Mouse (Mus musculus) right cerebral cortex, postnatal 4 days (tissue): ENCODE results near the gene Prepl.

Experiments
- DNase-seq: peaks from one replicate; pipeline ENCODE4 v3.0.0-alpha.2; 2022

The Prepl gene

DNA sequence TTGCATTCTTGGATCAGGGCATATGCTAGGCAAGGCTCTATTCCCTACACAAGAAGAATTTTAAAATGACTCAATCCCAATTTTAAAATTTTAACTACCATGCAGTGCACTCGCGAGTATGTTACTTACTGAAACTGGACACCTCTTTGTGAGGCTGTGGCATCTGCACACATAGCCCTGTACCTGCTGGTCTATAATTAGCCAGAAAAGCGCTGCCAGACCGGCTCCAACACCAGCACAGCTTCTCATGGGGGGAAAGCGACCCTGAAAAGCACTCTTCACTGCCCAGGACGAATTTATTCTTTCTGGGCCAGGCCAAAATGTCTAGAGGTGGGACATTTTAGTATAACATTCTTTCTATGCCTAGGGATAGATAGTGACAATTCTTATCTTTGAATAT is 19.4 kb downstream of the Prepl start:
- no peak for DNase-seq

DNA sequence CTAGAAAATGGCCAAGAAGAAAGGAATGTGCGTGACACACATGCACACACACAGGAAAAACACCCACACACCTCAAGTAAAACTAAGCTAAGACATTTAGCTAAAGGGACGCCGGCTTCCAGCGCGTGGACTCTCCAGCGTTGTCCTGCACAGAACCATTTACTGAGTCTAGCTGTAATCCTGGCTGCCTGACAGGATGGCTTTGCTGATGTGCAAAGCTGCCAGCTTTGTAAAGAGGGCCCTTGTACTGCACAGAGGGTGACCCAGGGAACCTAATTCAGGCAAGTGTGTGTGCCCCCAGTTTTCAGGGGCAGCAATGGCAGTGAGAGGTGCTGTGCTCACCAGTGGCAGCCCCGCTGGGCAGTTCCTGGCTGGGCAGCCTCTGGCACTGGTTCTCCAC is 22.7 kb downstream of the Prepl start:
- DNase-seq = no peak

DNA sequence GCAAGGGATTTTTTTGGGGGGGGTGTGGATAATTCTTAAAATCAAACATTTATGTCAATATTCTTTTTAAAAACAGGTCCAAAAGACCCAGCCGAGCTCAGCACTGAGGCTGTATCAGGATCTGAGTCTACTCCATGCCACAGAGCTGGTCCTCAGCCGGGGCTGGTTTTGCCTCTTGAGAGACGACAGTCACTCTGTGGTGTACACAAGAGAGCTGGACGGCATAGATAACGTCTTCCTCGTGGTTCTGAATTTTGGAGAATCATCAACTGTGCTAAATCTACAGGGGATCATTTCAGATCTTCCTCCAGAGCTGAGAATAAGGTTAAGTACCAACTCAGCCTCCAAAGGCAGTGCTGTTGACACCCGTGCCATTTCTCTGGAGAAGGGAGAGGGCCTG is 26.5 kb downstream of the Prepl start:
- DNase-seq = no peak

DNA sequence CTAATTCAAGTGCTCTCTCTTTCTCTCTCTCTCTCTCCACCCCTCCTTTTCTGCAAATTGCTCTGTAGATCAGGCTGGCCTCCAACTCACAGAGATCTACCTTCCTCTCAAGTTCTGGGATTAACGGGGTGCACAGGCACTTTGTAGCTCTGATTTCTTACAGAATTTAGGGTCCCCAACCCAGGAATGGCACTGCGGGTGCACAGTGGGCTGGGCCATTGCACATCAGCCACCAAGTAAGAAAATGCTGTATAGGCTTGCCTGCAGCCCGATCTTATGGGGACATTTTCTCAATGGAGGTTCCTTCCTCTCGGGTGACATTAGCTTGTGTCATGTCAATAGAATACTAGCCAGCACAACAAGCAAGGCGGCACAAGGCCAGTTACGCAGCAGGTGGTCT is 30.9 kb downstream of the Prepl start:
- DNase-seq = no peak

DNA sequence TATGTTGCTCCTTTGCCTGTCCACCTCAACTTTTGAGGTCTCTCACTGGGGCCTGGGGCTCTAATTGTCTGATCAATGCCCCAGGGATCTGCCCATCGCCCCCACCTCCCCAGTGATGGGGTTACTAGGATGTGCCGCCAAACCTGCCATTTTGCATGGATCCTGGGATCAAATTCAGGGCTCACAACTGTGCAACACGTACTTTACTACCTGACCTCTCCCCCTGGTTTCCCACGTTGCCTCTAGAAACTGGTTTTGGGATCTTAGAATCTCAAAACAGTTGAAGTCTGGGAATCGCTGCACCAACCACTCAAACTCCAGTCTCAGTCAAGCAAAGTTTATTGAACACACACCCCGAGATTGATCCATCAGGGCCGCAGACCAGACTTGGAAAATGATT is 31.8 kb downstream of the Prepl start:
- DNase-seq = no peak

DNA sequence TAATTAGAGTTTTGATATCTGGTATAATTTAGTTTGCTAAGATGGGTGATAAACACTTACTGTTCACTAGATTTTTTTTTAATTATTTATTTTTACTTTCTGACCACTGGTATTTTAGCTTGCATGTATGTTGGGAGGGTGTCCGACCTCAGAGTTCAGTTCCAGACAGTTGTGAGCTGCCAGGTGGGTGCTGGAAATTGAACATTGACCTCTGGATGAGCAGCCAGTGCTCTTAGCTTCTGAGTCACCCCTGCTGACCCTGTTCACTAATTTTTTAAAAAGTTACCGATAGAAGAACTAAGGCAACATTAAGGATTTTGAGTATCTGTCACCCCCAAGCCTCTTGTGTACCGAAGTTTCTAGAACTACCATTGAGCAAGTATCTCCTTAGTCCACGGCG is 41.7 kb downstream of the Prepl start:
- DNase-seq = no peak

DNA sequence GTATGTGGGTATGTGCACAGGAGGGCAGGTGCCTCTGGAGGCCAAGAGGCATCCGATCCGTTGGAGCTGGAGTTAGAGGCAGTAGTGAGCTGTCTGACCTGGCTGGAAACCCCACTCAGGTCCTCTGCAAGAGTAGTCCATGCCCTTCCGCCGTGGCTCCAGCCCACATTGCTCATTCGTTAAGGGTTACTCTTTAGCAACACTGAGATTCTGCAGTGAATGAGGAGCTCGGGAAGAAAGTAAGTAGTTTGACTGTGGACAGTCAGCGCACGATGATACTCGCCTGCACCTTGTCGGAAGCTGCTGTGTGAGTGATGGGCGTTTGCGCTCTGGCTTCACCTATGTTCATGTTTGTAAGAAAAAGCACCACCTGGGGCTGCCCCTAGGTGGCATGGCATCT is 44.9 kb downstream of the Prepl start:
- no peak for DNase-seq

DNA sequence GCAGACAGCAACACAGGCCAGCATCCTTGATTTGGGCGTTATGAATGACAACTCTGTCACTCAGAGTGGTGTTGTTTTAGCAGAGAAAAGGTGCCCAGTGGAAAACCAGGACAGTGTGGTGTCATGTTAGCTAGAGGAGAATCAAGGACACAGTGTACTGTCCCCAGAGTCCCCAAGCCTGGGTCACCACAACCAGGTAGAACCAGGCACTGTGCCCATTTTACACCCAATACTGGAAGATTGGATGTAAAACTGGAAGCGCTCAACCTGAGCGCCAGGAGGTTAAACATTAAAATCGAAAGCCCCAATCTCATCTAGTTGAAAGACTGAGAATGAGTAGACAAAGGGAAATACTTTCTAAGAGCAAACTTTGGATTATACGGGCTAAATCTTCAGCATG is 45.6 kb downstream of the Prepl start:
- no peak for DNase-seq

DNA sequence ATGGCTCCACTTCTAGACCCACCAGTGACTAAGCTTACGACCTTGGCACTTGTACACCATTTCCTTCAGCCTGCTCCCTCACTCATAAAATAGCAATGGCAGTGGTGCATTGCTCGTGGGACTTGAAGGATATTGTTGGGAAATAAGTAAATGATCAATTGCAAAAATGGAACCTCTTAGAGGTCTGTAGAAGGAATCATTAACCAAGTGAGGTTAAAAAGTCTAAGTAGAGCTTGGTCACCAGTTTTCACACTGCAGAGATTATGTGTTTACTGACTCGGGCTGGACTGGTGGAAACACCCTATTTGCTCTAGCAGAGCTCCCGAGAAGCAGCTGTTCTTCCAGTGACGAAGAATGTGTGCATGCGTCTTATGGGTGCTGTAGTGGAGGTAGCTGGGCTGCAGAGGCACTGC is 46.6 kb downstream of the Prepl start:
- DNase-seq = no peak

DNA sequence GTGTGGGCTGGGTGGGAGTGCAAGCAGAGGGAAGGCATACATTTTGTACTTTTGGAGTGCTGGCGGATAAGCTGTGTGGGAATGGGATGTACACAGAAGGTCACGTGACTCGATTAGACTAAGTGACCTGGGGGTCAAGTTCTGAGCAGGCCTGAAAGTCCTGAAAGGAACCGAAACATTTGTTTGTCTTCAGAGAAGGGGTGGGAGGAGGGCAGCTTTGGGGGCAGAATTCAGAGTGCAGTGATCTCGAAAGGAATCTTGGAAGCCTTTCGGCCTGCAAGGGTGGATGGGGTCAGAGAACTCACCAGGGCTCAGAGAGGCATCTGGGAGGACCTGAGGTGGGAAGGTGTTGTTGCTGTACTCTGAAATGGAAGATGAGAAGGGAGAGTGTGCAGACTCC is 47.6 kb downstream of the Prepl start:
- DNase-seq = no peak

DNA sequence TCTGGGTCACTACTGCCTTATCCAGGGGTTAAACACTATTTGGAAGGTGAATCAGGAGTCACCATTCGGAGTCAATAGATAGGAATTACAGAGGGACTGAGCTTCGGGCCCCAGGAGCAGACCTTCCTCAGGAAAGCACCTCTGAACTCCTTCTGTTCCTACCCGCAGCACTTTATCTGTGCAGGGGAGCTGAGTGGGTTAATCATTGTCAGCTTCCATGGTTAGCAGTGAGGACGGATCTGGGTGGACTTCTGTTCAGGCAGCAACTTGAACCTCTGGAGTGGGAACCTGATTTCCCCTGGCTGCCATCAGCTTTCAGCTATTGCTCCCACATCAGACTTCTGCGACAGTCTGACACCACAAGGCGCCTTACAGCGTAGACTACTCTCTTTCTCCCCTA is 49.1 kb downstream of the Prepl start:
- DNase-seq = no peak

DNA sequence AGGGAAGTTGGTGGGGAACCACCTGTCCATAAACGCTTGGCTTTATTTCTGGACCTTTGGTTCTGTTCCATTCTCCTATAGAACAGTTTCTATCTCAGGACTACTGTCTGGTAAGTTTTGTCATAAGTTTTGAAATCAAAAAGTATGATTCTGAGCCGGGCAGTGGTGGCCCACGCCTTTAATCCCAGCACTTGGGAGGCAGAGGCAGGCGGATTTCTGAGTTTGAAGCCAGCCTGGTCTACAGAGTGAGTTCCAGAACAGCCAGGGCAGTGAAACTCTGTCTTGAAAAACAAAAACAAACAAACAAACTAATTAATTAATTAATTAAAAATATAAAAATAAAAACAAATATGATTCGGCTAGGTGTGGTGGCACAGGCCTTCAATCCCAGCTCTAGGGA is 51.3 kb downstream of the Prepl start:
- DNase-seq = no peak

DNA sequence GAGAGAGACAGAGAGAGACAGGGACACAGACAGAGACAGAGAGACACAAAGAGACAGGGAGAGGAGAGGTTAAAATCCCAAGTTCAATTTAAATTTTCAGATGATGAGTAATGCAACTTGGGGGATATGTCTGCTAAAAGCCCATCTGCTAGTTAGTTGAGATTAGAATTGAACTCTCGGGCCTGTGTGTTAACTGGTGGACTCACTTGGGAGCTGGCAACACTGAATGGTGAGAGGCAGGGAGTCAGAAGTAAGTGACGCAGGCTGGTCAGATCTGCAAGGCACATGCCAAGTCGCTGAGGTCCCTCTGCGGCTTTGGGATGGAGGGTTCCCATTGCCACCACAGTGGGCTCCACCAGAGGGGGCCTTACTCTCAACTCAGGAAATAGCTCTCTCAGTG is 51.7 kb downstream of the Prepl start:
- DNase-seq = no peak

DNA sequence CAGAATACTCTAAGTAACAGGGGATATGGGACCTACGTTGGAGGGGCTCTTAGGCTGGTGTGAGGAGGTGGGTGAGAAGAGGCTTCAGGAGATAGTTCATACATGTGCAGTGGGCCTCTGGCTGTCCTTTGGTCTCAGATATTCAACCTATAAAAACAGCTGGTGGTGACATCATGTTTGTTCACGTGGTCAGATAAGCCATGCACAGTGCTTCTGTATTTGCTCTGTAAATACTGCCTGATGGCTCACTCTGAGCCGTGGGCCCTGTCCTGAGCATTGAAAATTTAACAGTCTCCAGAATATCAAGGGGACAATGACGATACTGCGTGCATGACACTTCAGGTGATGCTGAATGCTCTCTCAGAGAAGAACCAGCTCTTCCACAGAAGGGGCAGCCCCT is 52.2 kb downstream of the Prepl start:
- no peak for DNase-seq

DNA sequence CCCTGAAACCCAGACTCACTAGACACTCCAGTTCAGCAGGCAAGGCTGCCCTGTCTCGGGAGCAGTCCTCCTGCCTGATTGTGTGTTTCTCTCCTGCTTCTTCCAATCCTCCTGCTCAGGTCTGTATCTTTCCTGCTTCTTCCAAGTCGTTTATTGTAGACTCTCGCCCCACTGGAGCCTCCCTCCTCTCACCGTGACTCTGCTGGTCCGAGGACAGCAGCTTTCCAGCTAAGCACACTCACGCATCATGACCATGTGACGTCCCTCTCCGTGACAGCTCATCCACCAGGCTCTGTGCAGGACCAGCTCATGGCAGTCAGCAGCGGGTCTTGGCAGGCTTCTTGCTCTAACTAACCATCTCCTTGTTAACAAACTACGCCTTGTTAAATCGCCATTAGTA is 56.0 kb downstream of the Prepl start:
- DNase-seq = peak; percentile 14

DNA sequence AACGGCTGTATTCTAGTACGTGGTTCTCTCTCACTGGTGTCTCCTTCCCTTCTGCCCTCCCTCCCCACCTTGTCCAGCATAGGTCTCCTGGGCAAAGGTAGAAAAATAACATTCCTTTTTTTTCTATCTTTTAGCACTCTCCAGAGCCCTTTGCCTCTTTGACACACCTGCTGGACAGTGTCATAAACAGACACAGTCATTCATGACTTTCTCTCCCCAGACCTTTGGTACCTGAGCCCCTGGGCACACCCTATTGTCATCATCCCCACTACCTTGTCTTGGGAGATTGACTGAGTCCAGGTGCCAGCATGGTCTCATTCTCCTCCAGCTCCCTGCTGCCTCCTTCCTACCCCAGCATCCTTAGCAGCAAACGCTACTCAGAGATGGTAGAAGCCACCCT is 57.0 kb downstream of the Prepl start:
- no peak for DNase-seq

DNA sequence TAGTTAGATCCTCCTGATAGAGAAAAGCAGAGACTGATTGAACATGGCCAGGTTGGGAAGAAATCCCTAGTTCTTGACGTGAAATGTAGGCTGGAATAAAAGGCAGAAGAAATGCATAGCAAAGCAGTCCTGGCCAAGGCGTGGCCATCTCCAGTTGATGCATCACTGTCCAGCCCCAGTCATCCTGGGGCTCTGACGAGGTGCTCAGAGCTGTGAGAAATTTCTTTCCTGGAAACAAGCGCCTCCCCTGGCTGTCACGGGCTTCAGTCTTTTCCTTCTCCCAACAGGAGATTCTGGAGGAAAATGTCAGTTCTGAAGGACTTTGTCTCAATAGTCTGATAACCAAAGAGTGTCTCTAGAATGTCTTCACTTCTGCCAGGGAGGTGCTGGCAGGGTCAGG is 59.4 kb downstream of the Prepl start:
- no peak for DNase-seq

DNA sequence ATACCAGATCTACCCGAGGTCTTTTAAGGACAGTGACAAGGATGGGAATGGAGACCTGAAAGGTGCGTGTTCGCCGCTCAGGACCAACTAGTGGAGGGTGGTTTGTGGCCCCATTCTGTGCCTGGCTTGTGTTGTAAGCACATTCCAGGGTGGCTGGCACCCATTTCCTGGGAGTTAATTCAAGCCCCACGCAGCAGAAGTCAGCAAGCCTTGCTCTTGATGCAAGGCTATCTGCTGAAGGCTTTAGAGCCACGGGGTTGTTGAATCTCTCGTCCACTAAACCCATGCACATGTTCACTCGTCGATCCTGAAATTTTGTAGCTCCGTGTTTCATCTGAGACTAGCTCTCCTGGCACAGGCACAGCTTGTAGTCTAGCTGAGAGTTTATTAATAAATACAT is 61.2 kb downstream of the Prepl start:
- DNase-seq = no peak

DNA sequence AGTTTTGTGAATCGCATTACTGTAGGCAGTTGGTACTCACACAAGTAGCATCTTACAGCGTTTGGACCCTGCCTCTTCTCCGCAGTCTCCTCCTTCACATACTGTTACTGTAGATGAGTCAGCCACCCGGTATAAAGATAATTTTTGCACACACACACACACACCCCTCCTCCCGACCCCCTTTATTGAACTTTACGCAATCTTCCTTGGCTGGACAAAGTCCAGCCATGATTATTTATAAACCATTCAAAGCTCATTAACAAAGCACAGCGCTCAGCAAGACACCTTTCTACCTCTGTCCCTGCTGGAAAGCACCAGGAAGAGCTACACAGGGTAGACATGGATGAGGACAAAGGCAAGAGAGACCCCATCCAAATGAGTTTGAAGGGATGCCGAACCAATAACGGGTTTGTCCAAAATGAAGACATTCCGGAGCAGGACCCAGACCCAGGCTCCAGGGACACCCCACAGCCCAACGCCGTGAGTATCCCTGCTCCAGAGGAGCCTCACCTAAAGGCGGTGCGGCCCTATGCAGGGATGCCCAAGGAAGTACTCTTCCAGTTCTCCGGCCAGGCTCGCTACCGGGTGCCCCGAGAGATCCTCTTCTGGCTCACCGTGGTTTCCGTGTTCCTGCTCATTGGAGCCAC is 61.8 kb downstream of the Prepl start, which contains the start of gene Slc3a1:
Gene Slc3a1 (plus strand): TSS at position 284 of the 647 bp plus-strand sequence.
- DNase-seq = no peak

DNA sequence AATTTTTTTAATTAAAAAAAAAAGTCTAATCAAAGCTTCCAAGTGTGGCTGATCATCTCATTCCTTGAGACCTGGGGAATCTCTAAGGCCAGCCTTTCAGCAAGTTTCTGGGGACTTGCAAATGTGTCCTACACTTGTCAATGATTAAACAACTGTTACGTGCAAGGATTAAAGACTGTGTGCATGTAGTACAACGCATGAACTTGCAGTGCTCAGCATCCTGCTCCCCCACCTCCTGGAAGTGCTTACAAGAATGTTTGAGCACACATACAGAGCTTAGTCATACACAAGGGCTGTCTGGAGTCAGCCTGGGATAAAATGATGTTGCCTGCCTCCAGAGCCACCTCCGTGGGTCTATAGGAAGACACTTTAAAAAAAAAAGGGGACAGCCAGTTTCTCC is 62.8 kb downstream of the Prepl start:
- no peak for DNase-seq

DNA sequence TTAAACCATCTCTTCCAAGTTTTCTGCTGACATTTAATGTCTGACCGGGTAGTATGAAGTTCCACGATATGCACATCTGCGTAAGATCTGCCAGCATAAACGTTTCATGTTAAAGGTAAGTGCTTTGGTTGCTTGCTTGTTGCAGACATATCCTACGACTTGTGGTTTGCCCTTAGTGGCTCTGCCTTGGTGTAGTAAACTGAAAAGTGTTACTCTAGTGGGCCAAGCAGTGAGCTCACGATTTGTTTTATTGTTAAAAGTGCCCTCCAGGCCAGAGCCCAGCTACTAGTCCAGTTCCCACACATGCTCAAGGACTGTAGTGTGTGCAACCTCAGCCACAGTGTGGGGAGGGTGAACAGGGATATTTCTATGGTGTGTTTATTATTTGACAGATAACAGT is 63.6 kb downstream of the Prepl start:
- no peak for DNase-seq

DNA sequence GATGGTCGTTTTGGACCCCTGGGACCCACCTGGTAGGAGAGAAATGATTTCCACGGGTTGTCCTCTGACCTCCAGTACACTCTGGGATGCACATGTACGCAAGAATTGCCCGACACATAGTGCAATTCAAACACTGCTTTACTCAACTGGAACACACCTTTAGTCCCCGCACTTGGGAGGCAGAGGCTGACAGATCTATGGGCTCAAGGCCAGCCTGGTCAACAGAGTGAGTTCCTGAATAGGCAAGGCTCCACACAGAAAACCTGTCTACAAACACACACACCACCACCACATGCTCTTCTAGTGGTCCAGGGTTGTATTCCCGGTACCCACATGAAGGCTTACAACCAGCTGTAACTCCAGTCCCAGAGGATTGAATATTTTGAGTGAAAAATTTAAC is 64.9 kb downstream of the Prepl start:
- no peak for DNase-seq

DNA sequence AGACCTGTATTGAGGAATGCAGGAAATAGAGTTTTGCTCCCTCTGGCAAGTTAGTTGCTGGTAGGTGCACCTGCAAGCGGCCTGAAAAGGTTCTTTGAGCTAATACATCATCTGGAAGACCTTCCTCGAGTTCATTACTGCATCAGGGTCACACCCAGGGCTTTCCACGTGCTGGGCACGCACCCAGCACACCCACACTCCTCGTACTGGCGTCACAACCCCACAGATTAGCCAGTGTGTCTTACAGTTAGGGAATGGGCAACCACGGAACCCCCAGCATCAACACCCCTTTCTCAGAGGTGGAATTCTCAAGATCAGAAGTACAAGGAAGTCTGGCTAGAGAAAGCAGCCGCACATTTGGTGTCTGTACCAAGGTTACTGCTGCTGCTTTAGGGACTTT is 65.8 kb downstream of the Prepl start:
- DNase-seq = no peak

DNA sequence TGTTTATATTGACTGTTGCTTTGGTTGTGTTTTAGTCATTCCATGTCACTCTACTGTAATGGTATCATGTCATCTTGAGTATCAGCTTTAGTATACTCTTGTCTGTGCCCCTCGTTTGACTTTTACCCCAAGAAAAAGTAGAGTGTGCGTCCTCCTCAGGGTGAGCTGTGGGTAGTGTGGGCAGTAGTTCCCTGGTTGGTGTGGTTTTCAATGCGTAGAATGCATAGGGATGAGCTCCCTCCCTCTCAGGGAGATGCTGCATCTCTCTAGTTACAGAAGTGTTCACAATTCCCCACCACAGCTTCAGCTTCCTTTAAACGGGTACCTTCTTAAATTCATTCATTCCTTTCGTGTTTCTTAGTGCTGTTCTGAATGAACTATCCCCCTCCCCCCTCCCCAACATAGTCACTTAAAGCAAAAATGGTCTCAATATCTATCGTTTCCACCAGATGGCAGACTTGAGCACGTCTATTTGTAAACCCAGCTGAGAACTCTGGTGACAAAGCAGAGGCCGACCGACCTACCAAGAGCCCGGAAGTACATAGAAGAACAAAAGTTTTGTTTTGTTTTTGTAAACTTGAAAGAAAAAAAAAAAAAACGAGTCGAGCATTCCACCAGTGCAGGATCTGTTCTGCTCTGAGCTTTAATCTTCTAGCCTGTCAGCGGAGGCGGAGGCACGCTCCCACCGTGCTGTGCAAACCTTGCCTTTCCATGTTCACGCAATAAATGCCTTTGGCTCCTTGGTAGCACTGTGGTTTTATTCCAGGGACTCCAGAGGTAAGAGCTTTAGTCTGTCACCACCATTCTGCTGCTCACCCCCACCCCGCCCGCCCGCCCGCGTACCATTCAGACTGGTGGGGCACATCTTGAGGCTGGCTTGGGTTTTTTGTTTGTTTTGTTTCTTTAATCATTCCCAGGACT is 66.5 kb downstream of the Prepl start:
- peak; percentile 40 for DNase-seq

DNA sequence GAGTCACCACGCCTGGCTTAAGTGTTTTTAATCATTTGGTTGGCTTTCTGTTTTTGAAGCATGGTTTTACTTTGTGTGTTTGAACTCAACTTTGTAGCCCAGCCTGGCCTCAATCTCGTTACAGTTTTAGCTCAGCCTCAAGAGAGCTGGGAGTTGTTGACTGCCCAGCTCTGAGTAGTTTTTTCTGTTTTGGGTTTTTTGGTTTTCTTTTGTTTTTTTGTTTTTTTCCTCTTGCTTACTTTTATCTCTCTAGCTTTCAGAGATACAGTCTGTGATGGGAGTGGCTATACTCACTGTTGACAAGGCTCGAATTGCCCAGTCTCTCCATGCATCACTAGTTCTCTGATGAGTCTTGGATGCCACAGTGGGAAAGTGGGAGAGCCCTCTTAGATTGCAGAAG is 69.7 kb downstream of the Prepl start:
- DNase-seq = no peak
